ENCODE assay signal across 8 mouse cellular contexts in genomic region chr9:60243503-60243902, GRCm38 (mm10).
DNase-seq lines count a peak whose midpoint lies in the region; ATAC-seq and TF ChIP-seq lines count a peak whose summit lies in the region.

No protein-coding gene starts in this region.

- H3K4me1 ChIP-seq in liver, adult 2 months (ENCODE audit: control insufficient read depth, insufficient read depth, low read length) = no peaks in the 10 kb centered on the region
- H3K4me1 ChIP-seq in liver, embryonic 11.5 days (replicated peaks; ENCODE audit: control insufficient read depth, insufficient read depth, low read length) = no peaks in the 10 kb centered on the region
- no peaks in the 10 kb centered on the region for H3K4me1 ChIP-seq in E14TG2a.4 (replicated peaks; ENCODE audit: low read depth, low read length)
- H3K4me1 ChIP-seq in embryonic fibroblast, embryonic 13.5 days (ENCODE audit: control insufficient read depth, insufficient read depth, low read length) = no peaks in the 10 kb centered on the region

- H3K4me2 ChIP-seq in liver, embryonic 11.5 days = no peak overlapping the region

- intact Hi-C loops in left cerebral cortex, postnatal 25 days (cut with DNase I) = no loop called here

- no peaks in the 10 kb centered on the region for H3K9me3 ChIP-seq in liver, embryonic 11.5 days (ENCODE audit: control insufficient read depth, low read length)
- no peaks in the 10 kb centered on the region for H3K9me3 ChIP-seq in E14TG2a.4 (ENCODE audit: low read length)

- no peak overlapping the region for H3K27ac ChIP-seq in liver, adult 2 months (replicated peaks; ENCODE audit: insufficient read depth, low read depth, low read length)
- no peak overlapping the region for H3K27ac ChIP-seq in liver, embryonic 11.5 days (ENCODE audit: low read depth, low read length)
- H3K27ac ChIP-seq in embryonic fibroblast, embryonic 13.5 days (ENCODE audit: insufficient read depth, low read length) = no peak overlapping the region

- peak; percentile 59 to 72 for DNase-seq in cerebellum, postnatal 10 days
- no peak for DNase-seq in cerebellum, adult 9-11 months
- no peak for DNase-seq in liver, adult 2 months (ENCODE audit: extremely low read depth, low read depth, low spot score)
- no peak for DNase-seq in liver, embryonic 11.5 days (ENCODE audit: low spot score)
- no peak for DNase-seq in Muller cell, postnatal 12 days (ENCODE audit: inconsistent ontology term)
- DNase-seq in left cerebral cortex, postnatal 25 days (ENCODE audit: low spot score in 2 of 2) = no peak

- WGBS in liver, adult 2 months = 71% methylated on average over 6 of the region's 6 CpGs
- WGBS in liver, embryonic 11.5 days = 67% methylated on average over 6 of the region's 6 CpGs

- H3K4me3 ChIP-seq in liver, adult 2 months (ENCODE audit: insufficient read depth, low read depth, low read length) = no peak overlapping the region
- no peak overlapping the region for H3K4me3 ChIP-seq in liver, embryonic 11.5 days (ENCODE audit: low read depth, low read length)
- no peak overlapping the region for H3K4me3 ChIP-seq in E14TG2a.4 (replicated peaks; ENCODE audit: low read length)
- no peak overlapping the region for H3K4me3 ChIP-seq in embryonic fibroblast, embryonic 13.5 days (ENCODE audit: insufficient read depth, low read length)

- no peak for TF ChIP-seq POLR2A in liver, adult 2 months (IDR thresholded peaks at IDR 0.05; ENCODE audit: extremely low read depth, insufficient read depth, low read length)
- TF ChIP-seq POLR2A in embryonic fibroblast, embryonic 13.5 days (IDR thresholded peaks at IDR 0.05; ENCODE audit: low read depth, low read length) = no peak

- no peaks in the 10 kb centered on the region for H3K27me3 ChIP-seq in liver, adult 2 months (ENCODE audit: control insufficient read depth, insufficient read depth, low read length)
- no peaks in the 10 kb centered on the region for H3K27me3 ChIP-seq in liver, embryonic 11.5 days (replicated peaks; ENCODE audit: control insufficient read depth, insufficient read depth, low read length)
- H3K27me3 ChIP-seq in E14TG2a.4 (ENCODE audit: insufficient read depth, low read length) = no peaks in the 10 kb centered on the region

- H3K36me3 ChIP-seq in liver, adult 2 months (ENCODE audit: control insufficient read depth, insufficient read depth, low read length) = no peaks in the 10 kb centered on the region
- H3K36me3 ChIP-seq in liver, embryonic 11.5 days (ENCODE audit: control insufficient read depth, insufficient read depth, low read length) = no peaks in the 10 kb centered on the region
- H3K36me3 ChIP-seq in E14TG2a.4 (ENCODE audit: insufficient read depth, low read length) = no peaks in the 10 kb centered on the region

- no peak for ATAC-seq in liver, embryonic 11.5 days (replicated peaks; ENCODE audit: low FRiP score)

- H3K9ac ChIP-seq in liver, adult 2 months (ENCODE audit: low read depth, low read length) = no peak overlapping the region
- no peak overlapping the region for H3K9ac ChIP-seq in liver, embryonic 11.5 days (ENCODE audit: low read depth, low read length)

- TF ChIP-seq CTCF in liver, adult 2 months (IDR thresholded peaks at IDR 0.05; ENCODE audit: low read depth, low read length) = peak; percentile 79
- TF ChIP-seq CTCF in E14TG2a.4 (conservative IDR thresholded peaks at IDR 0.05; ENCODE audit: low read length) = peak; percentile 99
- TF ChIP-seq CTCF in embryonic fibroblast, embryonic 13.5 days (IDR thresholded peaks at IDR 0.05; ENCODE audit: borderline replicate concordance, insufficient read depth, low read length) = peak; percentile 47; the same call in 1 of the 2 replicates

- no peaks in the 10 kb centered on the region for H3K79me2 ChIP-seq in liver, adult 2 months (ENCODE audit: control insufficient read depth, insufficient read depth, low read length)

Comparison
In these comparisons a context has a peak if more than half of its experiments do, and no peak if none do; other contexts are left out.
1. DNase-seq: peak in cerebellum, postnatal 10 days (2 of 2); none in cerebellum, adult 9-11 months (single experiment), liver, adult 2 months (single experiment), liver, embryonic 11.5 days (single experiment), Muller cell, postnatal 12 days (single experiment) and left cerebral cortex, postnatal 25 days (0 of 2).
2. CTCF ChIP-seq: peak in every context shown above with its lines; median percentile 99 in E14TG2a.4; 79 in liver, adult 2 months; 47 in embryonic fibroblast, embryonic 13.5 days.